Mouse (Mus musculus): ENCODE data around the gene Hrct1.

DNA sequence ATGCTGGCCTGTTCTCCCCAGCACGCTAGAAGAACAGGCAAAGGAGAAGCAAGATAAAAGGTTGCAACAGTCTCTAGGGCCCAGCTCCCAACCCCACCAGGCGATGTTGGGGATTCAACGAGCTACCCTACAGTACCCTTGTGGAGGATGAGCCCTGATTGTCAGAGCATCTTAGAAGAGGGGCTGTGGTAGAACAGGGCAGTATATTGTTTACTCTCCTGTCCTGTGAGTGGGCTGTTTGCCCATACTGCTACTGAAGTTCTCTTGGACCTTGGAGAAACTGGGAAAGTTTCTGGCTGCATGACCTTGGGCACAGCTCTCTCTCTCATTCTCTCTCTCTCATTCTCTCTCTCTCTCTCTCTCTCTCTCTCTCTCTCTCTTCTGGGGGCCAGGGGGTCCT, 2.1 kb downstream of the Hrct1 start:
- no peak for TF ChIP-seq CHD2 (IDR thresholded peaks at IDR 0.05; ENCODE audit: low read depth, low read length)
- TF ChIP-seq MAFK (IDR thresholded peaks at IDR 0.05; ENCODE audit: insufficient read depth, low read depth, low read length): no peak
- TF ChIP-seq ZNF384 (IDR thresholded peaks at IDR 0.05; ENCODE audit: low read depth, low read length): no peak
- TF ChIP-seq HCFC1 (IDR thresholded peaks at IDR 0.05; ENCODE audit: borderline replicate concordance, insufficient read depth, low read length): no peak

Data from ES-E14 (cell line).